Mouse (Mus musculus) brain, embryonic 14.5 days (tissue): ENCODE data around the gene Zfp160.
"Not testable (repeated sequence)": the region's sequence is repeated elsewhere in the genome, so short reads cannot be mapped to it uniquely, and the experiment has no call there.

ENCODE experiments used
- CTCF ChIP-seq: fragments of 200-500 bp; IDR thresholded peaks from 2 replicates; pipeline ENCODE4 v1.5.1; 2012; ENCODE audit warnings: inconsistent platforms, mild to moderate bottlenecking, moderate library complexity, borderline replicate concordance; ENCODE audit not compliant: insufficient read depth, insufficient read length; ENCODE audit errors: extremely low read depth
- POLR2A ChIP-seq: fragments of 200-500 bp; IDR thresholded peaks from 2 replicates; pipeline ENCODE4 v1.6.1; 2012; ENCODE audit warnings: mild to moderate bottlenecking, inconsistent platforms, borderline replicate concordance; ENCODE audit not compliant: poor library complexity, insufficient read depth, insufficient read length, severe bottlenecking; ENCODE audit errors: extremely low read depth

GRCm38 (mm10) chr17:21070971-21071370 is 62.3 kb downstream of the Zfp160 start:
- not testable (repeated sequence) for TF ChIP-seq POLR2A, CTCF
